Mouse (Mus musculus) kidney, adult 11 months (tissue): ENCODE measurements around the gene Abl2.

ENCODE experiments used
- DNase-seq: peaks from one replicate; pipeline ENCODE4 v3.0.0; 2022

Abl2 gene

DNA sequence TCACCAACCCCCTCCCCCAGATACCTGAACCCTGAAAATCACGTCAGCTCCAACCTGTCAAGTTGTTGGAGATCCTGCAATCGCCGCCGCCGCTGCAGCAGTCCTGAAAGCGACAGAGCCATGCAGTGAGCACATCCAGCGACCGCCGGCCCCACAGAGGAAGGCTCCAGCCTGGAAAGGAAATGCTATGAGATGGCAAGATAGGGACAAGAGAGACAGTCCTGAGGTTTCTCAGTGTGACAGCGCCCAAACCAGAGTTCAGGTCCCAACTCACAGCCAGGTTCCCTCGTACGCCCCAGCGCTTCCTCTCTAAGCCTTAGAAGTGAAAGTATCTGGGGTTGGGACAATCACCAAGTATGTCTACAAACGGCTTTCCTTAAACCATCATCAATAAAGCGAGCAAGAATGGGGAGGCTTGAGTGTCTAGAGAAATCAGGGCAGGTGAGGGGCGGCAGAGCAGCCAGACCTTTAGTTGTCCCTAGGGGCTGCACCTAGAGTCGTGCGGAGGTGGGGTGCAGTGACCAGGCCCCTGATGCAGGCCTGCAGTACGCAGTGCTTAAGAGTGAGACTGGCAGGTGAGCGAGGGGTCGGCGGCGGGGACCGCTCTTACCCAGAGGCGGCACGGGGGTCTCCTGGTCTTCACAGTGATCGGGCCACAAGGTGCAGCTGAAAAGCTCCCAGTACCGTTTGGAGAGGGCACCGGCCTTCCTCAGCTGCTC is 115.0 kb downstream of the Abl2 start:
- no peak for DNase-seq

- DNase-seq = peak; percentile 83
Observed at GRCm38 (mm10) chr1:156674195-156675000, 115.8 kb downstream of the Abl2 start, which contains the start of gene Tor3a. TSS of gene Tor3a (minus strand) at chr1:156674356.

GRCm38 (mm10) chr1:156676171-156676570 is 117.6 kb downstream of the Abl2 start:
- DNase-seq = peak; percentile 52

DNA sequence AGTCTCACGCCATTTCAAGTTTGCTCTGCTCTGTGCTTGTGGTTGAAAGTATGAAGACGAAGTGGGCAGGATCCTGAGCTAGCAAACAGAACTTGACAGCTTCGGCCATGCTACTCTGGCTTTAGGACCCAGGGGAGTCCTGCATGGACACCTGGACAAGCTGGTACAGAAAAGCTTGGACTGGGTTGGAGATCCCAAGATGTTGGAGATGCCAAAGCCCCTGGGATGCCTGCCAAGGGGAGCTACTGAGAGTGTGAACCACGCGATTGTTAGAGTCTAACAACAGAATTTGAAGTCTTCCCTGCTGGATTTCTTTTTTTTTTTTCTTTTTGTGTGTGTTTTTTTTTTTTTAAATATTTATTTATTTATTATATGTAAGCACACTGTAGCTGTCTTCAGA is 118.0 kb downstream of the Abl2 start:
- DNase-seq = no peak

DNA sequence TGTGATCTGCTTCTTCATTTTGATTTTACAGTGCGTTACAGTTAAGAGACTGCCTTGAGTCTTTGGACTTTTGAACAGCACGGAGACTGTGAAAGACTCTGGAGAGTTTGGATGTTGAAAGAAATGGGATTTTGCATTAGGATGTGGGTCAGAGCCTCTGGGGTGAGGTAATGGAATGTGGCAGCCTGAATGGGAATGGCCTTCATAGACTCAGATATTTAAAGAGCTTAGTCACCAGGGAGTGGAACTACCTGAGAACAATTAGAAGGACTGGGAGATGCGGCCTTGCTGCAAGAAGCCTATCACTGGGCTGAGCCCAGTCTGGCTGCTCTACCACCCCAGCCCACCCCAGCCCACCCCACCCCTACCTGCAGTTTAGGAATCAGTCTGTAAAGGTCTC is 118.6 kb downstream of the Abl2 start:
- DNase-seq = no peak

DNA sequence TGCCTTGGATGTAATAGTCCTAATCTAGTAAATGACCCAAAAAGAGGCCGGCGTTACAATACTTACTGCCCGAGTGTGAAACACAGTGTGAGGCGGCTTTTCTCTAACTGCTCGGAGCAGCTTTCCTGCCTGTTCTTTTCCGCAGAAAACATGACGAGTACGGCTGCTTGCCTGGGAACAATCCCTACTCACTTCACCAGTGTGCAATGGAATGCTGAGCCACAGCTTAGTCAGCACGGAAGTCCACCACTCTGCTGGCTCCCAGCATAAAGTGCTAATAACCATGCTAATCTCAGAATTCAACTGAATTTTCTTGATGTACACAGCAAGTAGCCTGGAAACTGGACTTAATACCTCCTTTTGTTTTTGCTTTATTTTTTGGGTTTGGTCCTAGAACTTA is 121.0 kb downstream of the Abl2 start:
- no peak for DNase-seq

GRCm38 (mm10) chr1:156686025-156686661 is 127.6 kb downstream of the Abl2 start:
- no peak for DNase-seq
